11 mouse cellular contexts compared by ENCODE assay signal in the genomic region with DNA sequence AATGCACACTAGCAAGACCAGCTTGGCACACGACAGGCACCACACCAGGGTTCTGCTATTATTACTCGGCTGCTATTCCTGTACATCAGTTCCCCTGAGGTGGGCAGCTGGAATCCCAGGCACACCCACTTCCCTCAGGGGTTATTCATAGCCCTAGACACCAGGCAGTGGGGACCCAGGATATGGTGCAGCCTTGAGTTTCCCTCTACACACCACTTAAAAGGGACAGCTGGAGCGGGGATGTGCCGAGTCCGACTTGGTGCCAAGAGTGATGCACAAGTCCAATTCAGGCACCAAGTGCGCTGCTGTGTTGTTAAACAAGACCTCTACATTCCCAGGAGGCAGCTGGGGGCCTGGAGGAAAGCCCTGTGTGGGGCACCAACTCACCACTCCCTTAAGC. TPM values are rescaled to one million over a fixed set of nuclear protein-coding genes. Genes with fewer than 3 reads are reported as not detected.
DNase-seq lines count a peak whose midpoint lies in the region; ATAC-seq and TF ChIP-seq lines count a peak whose summit lies in the region.
"Had no signal": no experiment of that assay in that cellular context is flagged by ENCODE, and none has a peak within 500 bp of the region (broad histone marks: within the 10 kb centered on the region; RNA-seq: fewer than 3 reads in every experiment).

No protein-coding gene starts in this region.

- peak; percentile 19; the same call in 1 of the 2 replicates for ATAC-seq in forebrain, embryonic 16.5 days
- ATAC-seq in hindbrain, postnatal 0 days: no peak
- ATAC-seq in inflammation-experienced regulatory T-cells, adult 6 months: no peak

- H3K36me3 ChIP-seq in forebrain, embryonic 16.5 days (ENCODE audit: control insufficient read depth, insufficient read depth): 0 out of 2 replicates have a peak, but pooled peaks cover 3% of the 10 kb centered on the region
- H3K36me3 ChIP-seq in hindbrain, postnatal 0 days (ENCODE audit: insufficient read depth, low read length): peaks cover 2% of the 10 kb centered on the region; the same call in 1 of the 2 replicates
- H3K36me3 ChIP-seq in myocyte (ENCODE audit: control insufficient read depth, insufficient read depth): no peaks in the 10 kb centered on the region

- peak; percentile 40 to 67 for DNase-seq in gastrocnemius, adult 8-10 months (ENCODE audit: low spot score in 2 of 2)
- DNase-seq in hindbrain, postnatal 0 days (ENCODE audit: low spot score): peak; percentile 33
- DNase-seq in lung, postnatal 25 days (ENCODE audit: low spot score): no peak
- DNase-seq in layer of hippocampus, adult 11-12 months (ENCODE audit: low spot score): no peak
- DNase-seq: thymus, adult 2 months had no signal

- H3K27ac ChIP-seq in forebrain, embryonic 16.5 days (ENCODE audit: low read length): no peak overlapping the region
- H3K27ac ChIP-seq in hindbrain, postnatal 0 days: 0 out of 2 replicates have a peak overlapping the region, but pooled peaks have one; percentile 1
- H3K27ac ChIP-seq: kidney, embryonic 15.5 days had no signal

- no peaks in the 10 kb centered on the region for H3K9me3 ChIP-seq in forebrain, embryonic 16.5 days (ENCODE audit: control insufficient read depth, low read length)
- H3K9me3 ChIP-seq in hindbrain, postnatal 0 days (ENCODE audit: low read length): no peaks in the 10 kb centered on the region
- H3K9me3 ChIP-seq: kidney, embryonic 15.5 days had no signal

- peaks cover 27% of the 10 kb centered on the region for H3K4me1 ChIP-seq in forebrain, embryonic 16.5 days (replicated peaks; ENCODE audit: control insufficient read depth, insufficient read depth, low read length)
- H3K4me1 ChIP-seq in hindbrain, postnatal 0 days (ENCODE audit: insufficient read depth, low read length): peaks cover 11% of the 10 kb centered on the region; the same call in 1 of the 2 replicates

- no peak overlapping the region for H3K9ac ChIP-seq in forebrain, embryonic 16.5 days (replicated peaks; ENCODE audit: low read depth, low read length)
- H3K9ac ChIP-seq in hindbrain, postnatal 0 days (replicated peaks; ENCODE audit: low read length): no peak overlapping the region
- H3K9ac ChIP-seq: kidney, embryonic 15.5 days had no signal

- TF ChIP-seq POLR2A in myocyte (IDR thresholded peaks at IDR 0.05; ENCODE audit: insufficient read length, low read depth): no peak

- no peak overlapping the region for H3ac ChIP-seq in myocyte (ENCODE audit: control insufficient read depth, insufficient read length)

- WGBS in forebrain, embryonic 16.5 days: 49% methylated on average over 6 of the region's 6 CpGs
- WGBS in hindbrain, postnatal 0 days: 32% methylated on average over 6 of the region's 6 CpGs

- peaks cover 75% of the 10 kb centered on the region for H3K79me2 ChIP-seq in myocyte (ENCODE audit: control insufficient read depth, insufficient read depth)

- H3K4me2 ChIP-seq in forebrain, embryonic 16.5 days (ENCODE audit: low read length): no peak overlapping the region
- H3K4me2 ChIP-seq in hindbrain, postnatal 0 days (ENCODE audit: low read depth, low read length): no peak overlapping the region
- H3K4me2 ChIP-seq in myocyte (ENCODE audit: low read depth): peak overlapping the region; percentile 42
- H3K4me2 ChIP-seq: kidney, embryonic 15.5 days had no signal

- no peak for TF ChIP-seq CTCF in hindbrain, postnatal 0 days (IDR thresholded peaks at IDR 0.05; ENCODE audit: low read depth)

- no peaks in the 10 kb centered on the region for H3K27me3 ChIP-seq in forebrain, embryonic 16.5 days (replicated peaks; ENCODE audit: control insufficient read depth, insufficient read depth, low read length)
- no peaks in the 10 kb centered on the region for H3K27me3 ChIP-seq in hindbrain, postnatal 0 days (ENCODE audit: insufficient read depth, low read length)
- no peaks in the 10 kb centered on the region for H3K27me3 ChIP-seq in myocyte (ENCODE audit: control insufficient read depth, insufficient read depth, insufficient read length)
- H3K27me3 ChIP-seq: kidney, embryonic 15.5 days had no signal

- no peak overlapping the region for H3K4me3 ChIP-seq in forebrain, embryonic 16.5 days (replicated peaks; ENCODE audit: low read length)
- no peak overlapping the region for H3K4me3 ChIP-seq in hindbrain, postnatal 0 days (ENCODE audit: low read length)
- H3K4me3 ChIP-seq in myocyte: no peak overlapping the region
- H3K4me3 ChIP-seq: kidney, embryonic 15.5 days had no signal

TF ChIP-seq in myocyte, 11 proteins besides CTCF, POLR2A, EP300 and RAD21:
- TF ChIP-seq REST (IDR thresholded peaks at IDR 0.05; ENCODE audit: insufficient read depth, insufficient read length): no peak
- no peak for TF ChIP-seq E2F4 (IDR thresholded peaks at IDR 0.05; ENCODE audit: insufficient read depth)
- no peak for TF ChIP-seq POLR2AphosphoS2 (IDR thresholded peaks at IDR 0.05; ENCODE audit: insufficient read length, low read depth)
- no peak for TF ChIP-seq SRF (IDR thresholded peaks at IDR 0.05; ENCODE audit: control insufficient read depth, insufficient read length, low read depth)
- TF ChIP-seq MYOG (IDR thresholded peaks at IDR 0.05; ENCODE audit: control insufficient read depth in 1 of 3, insufficient read depth in 1 of 3, insufficient read length in 2 of 3, low read depth in 2 of 3): peak; percentile 62 to 95 (median 72)
- no peak for TF ChIP-seq USF1 (IDR thresholded peaks at IDR 0.05; ENCODE audit: low read depth)
- peak; percentile 53 for TF ChIP-seq TCF3 (IDR thresholded peaks at IDR 0.05; ENCODE audit: insufficient read length, low read depth)
- TF ChIP-seq TCF12 (IDR thresholded peaks at IDR 0.05; ENCODE audit: insufficient read depth, poor library complexity, severe bottlenecking): peak; percentile 79
- TF ChIP-seq CEBPB (IDR thresholded peaks at IDR 0.05; ENCODE audit: insufficient read depth, poor library complexity, severe bottlenecking): no peak
- TF ChIP-seq MYOD1 (IDR thresholded peaks at IDR 0.05; ENCODE audit: control insufficient read depth in 1 of 3, insufficient read length in 2 of 3, low read depth in 2 of 3): peak in 2 of 3 experiments; percentile 78 to 87
- TF ChIP-seq MAX (IDR thresholded peaks at IDR 0.05; ENCODE audit: low read depth): no peak

RNA-seq across cellular contexts. Expression of gene Mapkapk2, which starts 34.8 kb away (rescaled TPM):
- polyA plus RNA-seq in forebrain, embryonic 16.5 days (2015; fragmentation: Nextera tagmentation; extraction: Ambion mirVana): 19.9 and 23.0 TPM in 2 replicates
- 100 to 1,000 TPM; 215 to 257 (median 231) TPM for total RNA-seq in gastrocnemius, adult 8-10 months (2022)
- total RNA-seq in hindbrain, postnatal 0 days (2014; rRNA removed): 71.1 and 74.2 TPM in 2 replicates
- 19.7 and 21.2 TPM in 2 replicates for polyA plus RNA-seq in hindbrain, postnatal 0 days (2015; fragmentation: Nextera tagmentation; extraction: Ambion mirVana)
- 123 TPM for polyA plus RNA-seq in myocyte (2012; fragmentation: generic; extraction: Trizol)
- 10 to 100 TPM in 1 of 3 experiments, 1 to 10 TPM in 2; 9.0 to 11.8 (median 9.8) TPM for polyA plus RNA-seq in inflammation-experienced regulatory T-cells, adult 6 months (2017; shearing (Covaris generic))

RNA-seq across cellular contexts. Expression of gene Il10, which starts 43.2 kb away (rescaled TPM):
- polyA plus RNA-seq in forebrain, embryonic 16.5 days (2015; fragmentation: Nextera tagmentation; extraction: Ambion mirVana): 0.16 TPM in 1 of 2 replicates, not detected in the other
- total RNA-seq in gastrocnemius, adult 8-10 months (2022): not detected
- not detected in 2 replicates for total RNA-seq in hindbrain, postnatal 0 days (2014; rRNA removed)
- not detected in 2 replicates for polyA plus RNA-seq in hindbrain, postnatal 0 days (2015; fragmentation: Nextera tagmentation; extraction: Ambion mirVana)
- not detected for polyA plus RNA-seq in myocyte (2012; fragmentation: generic; extraction: Trizol)
- 10 to 100 TPM in 1 of 3 experiments, 1 to 10 TPM in 2; 7.5 to 13.6 (median 8.0) TPM for polyA plus RNA-seq in inflammation-experienced regulatory T-cells, adult 6 months (2017; shearing (Covaris generic))
- total RNA-seq: neutrophil, adult 5-6 weeks had no signal
- polyA plus RNA-seq: kidney, embryonic 15.5 days; liver, embryonic 16.5 days had no signal

Comparison
In these comparisons a context has a peak if more than half of its experiments do, and no peak if none do; other contexts are left out.
1. DNase-seq: peak in gastrocnemius, adult 8-10 months (2 of 2) and hindbrain, postnatal 0 days (single experiment); none in lung, postnatal 25 days (single experiment) and layer of hippocampus, adult 11-12 months (single experiment).